Mouse (Mus musculus) neural tube, embryonic 11.5 days (tissue): ENCODE measurements around the gene Cstf2t. TPM values are rescaled to one million over a fixed set of nuclear protein-coding genes. Genes with fewer than 3 reads are reported as not detected.

Experiments used
- ATAC-seq: fragments of 200-750 bp; cut with Nextera tagmentation; 2 replicates; pipeline ENCODE4 v1.8.0; 2017; ENCODE audit warnings: moderate number of reproducible peaks, mild to moderate bottlenecking, moderate TSS enrichment, moderate library complexity; ENCODE audit not compliant: insufficient read depth, low FRiP score, low TSS enrichment
- DNase-seq: peaks from one replicate; pipeline ENCODE4 v3.0.0-alpha.2; 2015; ENCODE audit warnings: low spot score
- H3K27ac ChIP-seq: fragments of 300-500 bp; sonication (generic); 2 replicates; pipeline ENCODE4 v1.5.1; 2014; ENCODE audit warnings: low read depth, mild to moderate bottlenecking, low read length
- H3K27me3 ChIP-seq: fragments of 300-500 bp; sonication (generic); 2 replicates; pipeline ENCODE4 v1.6.1; 2014; ENCODE audit warnings: mild to moderate bottlenecking, low read length, mixed read lengths; ENCODE audit not compliant: control insufficient read depth, insufficient read depth
- H3K36me3 ChIP-seq: fragments of 300-500 bp; sonication (generic); 2 replicates; pipeline ENCODE4 v1.6.1; 2014; ENCODE audit warnings: mild to moderate bottlenecking, low read length, moderate library complexity, mixed read lengths; ENCODE audit not compliant: control insufficient read depth, insufficient read depth
- H3K4me1 ChIP-seq: fragments of 300-500 bp; sonication (generic); 2 replicates; pipeline ENCODE4 v1.6.1; 2014; ENCODE audit warnings: low read length, mixed read lengths; ENCODE audit not compliant: control insufficient read depth, insufficient read depth
- H3K4me2 ChIP-seq: fragments of 300-500 bp; sonication (generic); 2 replicates; pipeline ENCODE4 v1.6.1; 2014; ENCODE audit warnings: low read depth, mild to moderate bottlenecking, moderate library complexity
- H3K4me3 ChIP-seq: fragments of 300-500 bp; sonication (generic); 2 replicates; pipeline ENCODE4 v1.5.1; 2014; ENCODE audit warnings: low read depth, low read length
- H3K9ac ChIP-seq: fragments of 300-500 bp; sonication (generic); 2 replicates; pipeline ENCODE4 v1.6.1; 2014; ENCODE audit warnings: mild to moderate bottlenecking, low read length
- H3K9me3 ChIP-seq: fragments of 300-500 bp; sonication (generic); 2 replicates; pipeline ENCODE4 v1.6.1; 2016; ENCODE audit warnings: low read length; ENCODE audit not compliant: control insufficient read depth
- WGBS: fragments of 180-500 bp; shearing (Covaris S2); extraction: QIAGEN DNeasy Blood & Tissue Kit; methylation state at CpG from one replicate; pipeline ENCODE4 v1.1.7; 2014; 5-methylcytosine and 5-hydroxymethylcytosine counted together
- polyA plus RNA-seq: library from polyadenylated mRNA; unstranded; fragments of >200 nt; fragmentation: Nextera tagmentation; extraction: Ambion mirVana; gene quantifications from 2 replicates; pipeline ENCODE4 v1.2.1, GENCODE M21; 2014

Gene Cstf2t
- polyA plus RNA-seq, 1 experiment from 2014 or later = 53.2 TPM

DNA sequence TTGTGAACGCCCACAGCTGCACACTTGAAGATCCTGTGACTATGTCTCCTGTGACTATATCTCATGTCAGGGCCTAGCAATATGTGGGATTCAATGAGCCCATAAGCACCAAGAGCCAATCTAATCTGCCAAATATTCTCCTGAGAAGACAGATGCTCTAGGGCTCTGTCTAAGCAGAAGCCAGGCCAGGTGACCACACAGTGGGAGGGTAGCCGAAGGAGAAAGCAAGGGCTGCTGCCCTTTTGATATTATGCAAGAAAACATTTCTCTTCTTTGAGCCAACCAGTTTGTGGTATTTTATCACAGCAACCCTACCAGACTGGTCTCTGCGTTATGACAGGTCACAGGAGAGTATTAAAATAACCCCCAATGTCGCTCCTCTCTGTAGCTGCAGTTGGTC, 6.5 kb upstream of the Cstf2t start:
- no peaks in the 10 kb centered on the region for H3K4me1 ChIP-seq
- H3K36me3 ChIP-seq = no peaks in the 10 kb centered on the region
- no peak overlapping the region for H3K4me2 ChIP-seq
- WGBS = 82% methylated on average over 4 of the region's 4 CpGs
- H3K4me3 ChIP-seq = no peak overlapping the region
- H3K27me3 ChIP-seq = no peaks in the 10 kb centered on the region
- H3K9ac ChIP-seq = no peak overlapping the region
- no peak overlapping the region for H3K27ac ChIP-seq
- H3K9me3 ChIP-seq = no peaks in the 10 kb centered on the region
- DNase-seq = no peak
- ATAC-seq = no peak

DNA sequence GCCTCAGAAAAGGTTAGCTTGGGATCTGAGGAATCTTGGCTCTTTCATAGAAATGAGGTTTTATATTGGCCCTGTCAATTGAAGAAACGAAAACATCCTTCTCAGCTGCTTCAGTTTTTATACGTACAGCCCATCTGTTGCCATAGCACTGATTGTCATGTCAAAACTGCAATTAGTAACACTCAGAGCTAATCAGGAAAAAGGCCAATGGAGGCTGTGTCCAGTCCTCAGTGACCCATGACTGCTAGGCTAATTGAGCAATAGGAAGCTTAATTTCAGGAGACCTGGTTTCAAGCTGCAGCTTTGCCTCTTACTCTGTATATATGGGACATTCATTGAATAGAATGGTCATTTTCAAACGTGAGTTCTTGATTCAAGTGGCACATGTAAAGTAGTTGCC, 4.4 kb upstream of the Cstf2t start:
- H3K27me3 ChIP-seq = no peaks in the 10 kb centered on the region
- H3K9ac ChIP-seq = no peak overlapping the region
- no peak overlapping the region for H3K27ac ChIP-seq
- ATAC-seq = no peak
- peaks cover under 1% of the 10 kb centered on the region; the same call in 1 of the 2 replicates for H3K4me1 ChIP-seq
- H3K36me3 ChIP-seq = no peaks in the 10 kb centered on the region
- H3K4me2 ChIP-seq = no peak overlapping the region
- 70% methylated on average over 3 of the region's 3 CpGs for WGBS
- no peaks in the 10 kb centered on the region for H3K9me3 ChIP-seq
- no peak overlapping the region for H3K4me3 ChIP-seq
- no peak for DNase-seq

DNA sequence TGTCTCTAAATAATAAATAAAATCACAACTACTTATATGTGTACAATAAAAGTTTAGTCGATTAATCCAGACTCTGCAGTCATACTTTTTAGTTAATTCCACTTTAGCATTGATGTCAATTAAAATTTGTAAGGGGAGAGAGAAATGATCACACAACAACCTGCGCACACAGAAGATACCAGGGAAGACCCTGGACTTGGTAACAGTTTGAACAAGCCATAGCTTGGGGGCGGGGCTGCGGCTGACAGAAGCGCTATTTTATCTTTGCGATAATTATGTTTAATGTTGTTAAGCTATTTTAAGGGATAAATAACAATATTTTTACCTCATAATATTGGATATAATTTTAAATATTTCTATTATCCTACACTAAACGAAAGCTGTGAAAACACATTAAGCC, 411 bp upstream of the Cstf2t start:
- Histone ChIP-seq H3K27ac (peak overlapping the region; percentile 42), H3K4me2 (peak overlapping the region; percentile 39), H3K36me3 (peaks cover 16% of the 10 kb centered on the region), H3K27me3 (no peaks in the 10 kb centered on the region), H3K9ac (peak overlapping the region; percentile 20; the same call in 1 of the 2 replicates), H3K9me3 (no peaks in the 10 kb centered on the region; the same call in 1 of the 2 replicates), H3K4me1 (peaks cover 12% of the 10 kb centered on the region), H3K4me3 (peak overlapping the region; percentile 51)
- 22% methylated on average over 7 of the region's 7 CpGs for WGBS
- ATAC-seq (peak; percentile 60), DNase-seq (no peak)

DNA sequence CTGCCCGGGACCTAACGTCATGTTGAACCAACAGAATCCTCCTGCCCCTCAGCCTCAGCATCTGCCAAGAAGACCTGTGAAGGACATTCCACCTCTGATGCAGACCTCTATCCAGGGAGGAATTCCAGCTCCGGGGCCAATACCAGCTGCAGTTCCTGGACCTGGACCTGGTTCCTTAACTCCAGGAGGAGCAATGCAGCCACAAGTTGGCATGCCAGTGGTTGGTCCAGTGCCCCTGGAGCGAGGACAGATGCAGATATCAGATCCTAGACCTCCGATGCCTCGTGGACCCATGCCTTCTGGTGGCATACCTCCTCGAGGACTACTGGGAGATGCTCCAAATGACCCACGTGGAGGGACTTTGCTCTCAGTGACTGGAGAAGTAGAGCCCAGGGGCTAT, 1.1 kb downstream of the Cstf2t start:
- 94% methylated on average over 8 of the region's 8 CpGs for WGBS
- Histone ChIP-seq H3K27me3 (no peaks in the 10 kb centered on the region), H3K4me3 (peak overlapping the region; percentile 51), H3K4me2 (peak overlapping the region; percentile 84), H3K4me1 (peaks cover 12% of the 10 kb centered on the region), H3K27ac (no peak overlapping the region), H3K9me3 (no peaks in the 10 kb centered on the region; the same call in 1 of the 2 replicates), H3K36me3 (peaks cover 16% of the 10 kb centered on the region), H3K9ac (peak overlapping the region; percentile 69)
- no peak for DNase-seq
- no peak for ATAC-seq

DNA sequence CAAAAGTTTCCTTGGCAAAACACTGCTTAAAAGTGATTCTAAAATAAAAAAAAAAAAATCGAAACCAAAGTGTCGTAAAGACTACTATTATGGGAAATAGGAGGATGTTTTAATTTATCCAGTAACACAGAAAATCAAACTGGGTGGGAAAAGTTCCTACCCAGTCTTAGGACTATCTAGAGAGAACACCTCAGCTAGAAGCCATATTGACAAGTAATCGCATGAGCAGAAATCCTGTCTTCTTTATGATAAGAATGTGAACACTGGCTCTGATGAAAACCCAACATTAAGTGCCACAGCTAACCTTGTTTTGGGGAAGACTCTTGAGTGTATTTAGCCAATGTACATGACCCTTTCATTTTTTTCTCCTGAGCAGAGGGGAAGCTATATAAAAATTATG, 15.2 kb downstream of the Cstf2t start:
- H3K27me3 ChIP-seq = no peaks in the 10 kb centered on the region
- ATAC-seq (no peak), DNase-seq (no peak)
- no peak overlapping the region for H3K27ac ChIP-seq
- 85% methylated on average over 3 of the region's 3 CpGs for WGBS
- no peak overlapping the region for H3K9ac ChIP-seq
- no peak overlapping the region for H3K4me2 ChIP-seq
- H3K36me3 ChIP-seq = no peaks in the 10 kb centered on the region
- no peaks in the 10 kb centered on the region for H3K4me1 ChIP-seq
- no peak overlapping the region for H3K4me3 ChIP-seq
- H3K9me3 ChIP-seq = no peaks in the 10 kb centered on the region

DNA sequence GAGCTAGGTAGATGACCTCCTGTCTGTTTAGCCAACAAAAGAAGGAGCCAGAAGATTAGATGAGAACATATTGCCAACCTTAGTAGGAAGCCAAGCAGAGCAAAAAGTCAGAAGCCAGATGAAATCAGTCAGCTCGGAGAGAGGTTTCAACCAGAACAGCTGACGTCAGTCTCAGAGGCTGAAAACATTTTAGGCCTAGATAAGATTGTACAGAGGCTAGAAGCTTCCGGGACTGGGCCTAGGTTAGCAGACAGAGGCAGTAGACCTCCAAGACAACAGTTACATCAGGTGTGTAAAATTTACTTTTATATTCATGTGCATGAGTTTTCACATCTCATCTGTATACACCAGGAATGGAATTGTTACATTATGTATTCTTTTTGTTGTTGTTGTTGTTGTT, 16.7 kb downstream of the Cstf2t start:
- Histone ChIP-seq H3K4me3 (no peak overlapping the region), H3K27ac (no peak overlapping the region), H3K4me2 (no peak overlapping the region), H3K4me1 (no peaks in the 10 kb centered on the region), H3K27me3 (no peaks in the 10 kb centered on the region), H3K9me3 (no peaks in the 10 kb centered on the region), H3K36me3 (no peaks in the 10 kb centered on the region), H3K9ac (no peak overlapping the region)
- no peak for ATAC-seq
- DNase-seq = no peak
- 93% methylated on average over 3 of the region's 3 CpGs for WGBS

DNA sequence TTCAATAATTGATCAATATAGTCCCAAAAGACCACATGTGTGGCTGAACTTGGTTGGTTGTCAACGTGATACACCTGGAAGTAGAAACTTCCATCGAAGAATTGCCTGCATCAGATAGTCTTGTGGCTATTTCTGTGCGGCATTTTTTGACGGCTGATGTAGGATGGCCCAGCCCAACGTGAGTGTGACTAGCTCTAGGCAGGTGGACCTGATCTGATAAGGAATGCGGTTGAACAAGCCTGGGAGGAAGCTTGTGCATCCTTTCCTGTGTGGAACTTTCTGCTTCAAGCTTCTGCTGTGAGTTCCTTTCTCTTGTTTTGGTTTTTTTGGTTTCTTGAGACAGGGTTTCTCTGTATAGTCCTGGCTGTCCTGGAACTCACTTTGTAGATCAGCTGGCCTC, 22.1 kb downstream of the Cstf2t start:
- DNase-seq = no peak
- Histone ChIP-seq H3K4me1 (no peaks in the 10 kb centered on the region), H3K4me3 (no peak overlapping the region), H3K27me3 (no peaks in the 10 kb centered on the region), H3K36me3 (no peaks in the 10 kb centered on the region), H3K9ac (no peak overlapping the region), H3K27ac (no peak overlapping the region), H3K9me3 (no peaks in the 10 kb centered on the region), H3K4me2 (no peak overlapping the region)
- WGBS = 87% methylated on average over 6 of the region's 6 CpGs
- no peak for ATAC-seq

DNA sequence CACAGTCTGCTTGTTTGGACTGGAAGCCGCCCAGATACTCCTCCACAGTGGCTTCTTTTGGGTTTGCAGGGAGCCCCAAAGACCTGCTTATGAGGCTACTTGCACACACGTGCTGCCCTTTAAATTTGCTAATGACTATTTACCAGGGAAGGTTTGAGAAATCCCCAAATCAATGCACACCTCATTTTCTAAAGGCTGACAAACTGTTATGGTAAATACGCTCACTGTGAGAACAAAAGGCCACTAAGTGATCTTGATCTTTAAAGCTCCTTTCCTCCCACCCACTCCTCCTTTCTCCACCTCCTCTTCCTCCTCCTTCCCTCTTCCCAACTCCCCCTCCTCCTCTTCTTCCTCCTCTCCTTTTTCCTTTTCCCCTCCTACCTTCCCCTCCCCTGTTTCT, 23.4 kb downstream of the Cstf2t start:
- ATAC-seq (no peak), DNase-seq (no peak)
- Histone ChIP-seq H3K9ac (no peak overlapping the region), H3K4me3 (no peak overlapping the region), H3K27me3 (no peaks in the 10 kb centered on the region), H3K27ac (no peak overlapping the region), H3K4me1 (no peaks in the 10 kb centered on the region), H3K4me2 (no peak overlapping the region), H3K36me3 (no peaks in the 10 kb centered on the region), H3K9me3 (no peaks in the 10 kb centered on the region)
- WGBS = 36% methylated on average over 3 of the region's 3 CpGs

DNA sequence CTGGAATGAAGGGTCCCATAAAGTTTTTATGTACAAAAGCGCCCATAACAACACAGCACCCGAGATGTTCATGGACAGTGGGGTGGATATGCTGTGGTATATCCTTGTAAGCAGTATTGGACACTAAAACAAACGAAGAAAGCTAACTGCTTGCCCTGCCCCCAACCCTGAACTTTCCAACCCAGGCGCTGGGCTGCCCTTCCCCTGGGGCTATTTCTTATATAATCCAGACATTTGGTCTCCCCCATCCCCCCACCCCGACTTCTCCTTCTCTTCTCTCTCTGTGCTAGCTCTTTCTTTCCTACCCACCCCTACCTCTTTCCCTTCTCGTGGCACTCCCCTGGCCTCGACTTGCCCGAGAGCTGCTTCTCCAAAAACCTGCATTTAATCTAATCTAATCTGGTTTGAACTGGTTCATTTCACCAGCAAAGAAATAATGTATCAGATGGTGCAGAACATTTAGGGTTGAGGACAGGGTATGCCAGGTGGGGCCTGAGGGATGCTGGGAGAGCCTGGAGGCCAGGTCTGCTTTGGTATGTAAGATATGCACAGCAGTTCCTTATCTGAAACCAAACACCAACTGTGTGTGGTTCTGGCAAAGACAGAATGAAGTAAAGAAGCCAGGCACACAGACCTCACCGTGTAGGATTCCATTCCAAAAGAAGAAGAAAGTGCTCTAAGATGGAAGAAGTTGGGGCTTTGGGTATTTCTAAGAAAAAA, 24.4 kb downstream of the Cstf2t start:
- Histone ChIP-seq H3K36me3 (no peaks in the 10 kb centered on the region), H3K27ac (no peak overlapping the region), H3K9ac (no peak overlapping the region), H3K9me3 (no peaks in the 10 kb centered on the region), H3K4me1 (no peaks in the 10 kb centered on the region), H3K4me2 (no peak overlapping the region), H3K4me3 (no peak overlapping the region), H3K27me3 (no peaks in the 10 kb centered on the region)
- ATAC-seq (no peak), DNase-seq (no peak)
- 36% methylated on average over 9 of the region's 9 CpGs for WGBS
